Mouse (Mus musculus): ENCODE data around the gene Cfap44.

GRCm38 (mm10) chr16:44479852-44480251 is 85.3 kb downstream of the Cfap44 start:
- TF ChIP-seq EP300 (IDR thresholded peaks at IDR 0.05; ENCODE audit: insufficient read depth, low read depth, low read length): no peak
- no peak for TF ChIP-seq CTCF (IDR thresholded peaks at IDR 0.05)

Data from heart, adult 2 months (tissue).